Mouse (Mus musculus) liver, embryonic 15.5 days (tissue): ENCODE results near the gene Cdh4. TPM values are rescaled to one million over a fixed set of nuclear protein-coding genes. Genes with fewer than 3 reads are reported as not detected.

Experiments
- ATAC-seq: fragments of 200-750 bp; cut with Nextera tagmentation; 2 replicates; pipeline ENCODE4 v1.8.0; 2017; ENCODE audit warnings: moderate number of reproducible peaks, mild to moderate bottlenecking, moderate library complexity; ENCODE audit not compliant: insufficient read depth
- H3K27ac ChIP-seq: fragments of 300-500 bp; sonication (generic); replicated peaks from 2 replicates; pipeline ENCODE4 v1.5.1; 2015; ENCODE audit warnings: mild to moderate bottlenecking, inconsistent platforms
- H3K27me3 ChIP-seq: fragments of 300-500 bp; sonication (generic); 2 replicates; pipeline ENCODE4 v1.6.1; 2015; ENCODE audit warnings: mild to moderate bottlenecking, inconsistent platforms
- H3K36me3 ChIP-seq: fragments of 300-500 bp; sonication (generic); replicated peaks from 2 replicates; pipeline ENCODE4 v1.6.1; 2015; ENCODE audit warnings: moderate library complexity, mild to moderate bottlenecking, inconsistent platforms
- H3K4me1 ChIP-seq: fragments of 300-500 bp; sonication (generic); replicated peaks from 2 replicates; pipeline ENCODE4 v1.6.1; 2015; ENCODE audit warnings: inconsistent platforms
- H3K4me2 ChIP-seq: fragments of 300-500 bp; sonication (generic); 2 replicates; pipeline ENCODE4 v1.6.1; 2015; ENCODE audit warnings: moderate library complexity, mild to moderate bottlenecking, inconsistent platforms
- H3K4me3 ChIP-seq: fragments of 300-500 bp; sonication (generic); replicated peaks from 2 replicates; pipeline ENCODE4 v1.5.1; 2015; ENCODE audit warnings: mild to moderate bottlenecking, inconsistent platforms
- H3K9ac ChIP-seq: fragments of 300-500 bp; sonication (generic); 2 replicates; pipeline ENCODE4 v1.6.1; 2015; ENCODE audit warnings: moderate library complexity, mild to moderate bottlenecking, inconsistent platforms
- H3K9me3 ChIP-seq: fragments of 300-500 bp; sonication (generic); replicated peaks from 2 replicates; pipeline ENCODE4 v1.6.1; 2016; ENCODE audit warnings: inconsistent platforms
- WGBS: fragments of 180-500 bp; shearing (Covaris S2); methylation state at CpG from one replicate; pipeline ENCODE4 v1.1.7; 2015; ENCODE audit warnings: mixed read lengths; ENCODE audit not compliant: insufficient replicate concordance; 5-methylcytosine and 5-hydroxymethylcytosine counted together
- polyA plus RNA-seq: library from polyadenylated mRNA; unstranded; fragments of >200 nt; fragmentation: Nextera tagmentation; extraction: Ambion mirVana; gene quantifications from 2 replicates; pipeline ENCODE4 v1.2.1, GENCODE M21; 2015

The Cdh4 gene
- polyA plus RNA-seq, 1 experiment from 2014 or later = 0.29 TPM

DNA sequence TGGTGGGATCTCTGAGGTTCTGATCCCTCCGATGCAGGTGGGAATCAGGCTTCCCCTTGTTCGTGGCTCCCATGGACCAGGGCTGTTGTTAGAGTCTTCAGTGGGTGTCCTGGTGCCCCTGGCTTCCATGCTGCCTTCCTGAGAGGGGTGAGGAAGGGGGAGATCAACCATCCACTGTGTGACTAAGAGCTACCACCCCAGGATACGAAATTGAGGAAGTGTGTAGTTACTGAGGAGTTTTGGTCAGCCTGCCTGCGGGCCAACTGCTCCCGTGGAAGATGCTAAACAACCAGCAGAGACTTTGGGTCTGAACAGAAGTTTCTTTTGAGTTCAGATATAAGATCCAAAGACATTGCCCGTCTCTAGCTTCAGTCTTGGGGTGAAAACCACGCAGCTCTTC is 133.4 kb downstream of the Cdh4 start:
- no peak overlapping the region for H3K9ac ChIP-seq
- H3K27me3 ChIP-seq = no peaks in the 10 kb centered on the region
- no peak overlapping the region for H3K4me2 ChIP-seq
- no peak overlapping the region for H3K4me3 ChIP-seq
- H3K9me3 ChIP-seq = no peaks in the 10 kb centered on the region
- no peak overlapping the region for H3K27ac ChIP-seq
- H3K36me3 ChIP-seq = no peaks in the 10 kb centered on the region
- WGBS = 43% methylated on average over 7 of the region's 7 CpGs
- ATAC-seq = no peak
- no peaks in the 10 kb centered on the region for H3K4me1 ChIP-seq

DNA sequence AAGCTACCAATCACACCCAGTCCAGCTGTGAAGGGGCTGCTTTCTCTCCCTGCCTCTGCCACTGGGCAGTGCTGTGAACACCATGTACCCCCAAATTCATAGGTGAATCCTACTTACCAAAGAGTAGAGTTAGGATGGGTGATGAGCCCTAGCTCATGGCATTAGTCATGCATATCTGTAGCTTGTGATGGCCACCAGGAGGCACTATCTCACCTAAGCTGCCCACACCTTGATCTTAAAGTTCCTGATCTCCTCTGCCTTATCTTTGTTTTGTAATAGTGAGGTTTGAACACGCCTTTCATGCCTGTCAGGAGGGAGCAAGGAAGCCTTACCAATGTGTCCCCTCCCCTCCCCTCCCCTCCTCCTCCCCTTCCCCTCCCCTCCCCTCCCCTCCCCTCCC is 134.0 kb downstream of the Cdh4 start:
- no peaks in the 10 kb centered on the region for H3K36me3 ChIP-seq
- ATAC-seq = no peak
- H3K4me2 ChIP-seq = no peak overlapping the region
- no peak overlapping the region for H3K4me3 ChIP-seq
- 42% methylated on average over 1 of the region's 1 CpGs for WGBS
- no peaks in the 10 kb centered on the region for H3K9me3 ChIP-seq
- H3K9ac ChIP-seq = no peak overlapping the region
- H3K4me1 ChIP-seq = no peaks in the 10 kb centered on the region
- no peaks in the 10 kb centered on the region for H3K27me3 ChIP-seq
- no peak overlapping the region for H3K27ac ChIP-seq

DNA sequence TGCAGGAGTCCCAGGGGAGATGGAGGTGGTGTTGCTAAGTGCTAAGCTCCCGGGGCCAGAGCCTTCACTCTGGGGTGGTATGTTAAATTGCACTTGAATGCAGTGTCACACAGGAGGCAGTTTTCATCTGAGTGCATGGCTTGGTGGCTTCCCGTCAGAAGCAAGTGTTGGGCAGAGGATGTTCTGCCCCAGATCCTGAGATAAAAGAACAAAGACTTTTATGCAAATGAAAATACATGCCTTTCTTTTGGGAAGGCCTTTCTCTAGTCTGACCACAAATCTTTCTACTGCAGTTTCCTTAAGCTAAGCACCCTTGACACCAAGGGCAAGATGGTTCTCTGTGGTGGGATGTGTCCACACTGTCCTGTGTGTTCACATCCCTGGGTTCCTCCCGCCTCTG is 136.1 kb downstream of the Cdh4 start:
- Histone ChIP-seq H3K4me1 (no peaks in the 10 kb centered on the region), H3K9ac (no peak overlapping the region), H3K9me3 (no peaks in the 10 kb centered on the region), H3K36me3 (no peaks in the 10 kb centered on the region), H3K4me2 (no peak overlapping the region), H3K4me3 (no peak overlapping the region), H3K27me3 (no peaks in the 10 kb centered on the region), H3K27ac (no peak overlapping the region)
- WGBS = 53% methylated on average over 3 of the region's 3 CpGs
- ATAC-seq = no peak

DNA sequence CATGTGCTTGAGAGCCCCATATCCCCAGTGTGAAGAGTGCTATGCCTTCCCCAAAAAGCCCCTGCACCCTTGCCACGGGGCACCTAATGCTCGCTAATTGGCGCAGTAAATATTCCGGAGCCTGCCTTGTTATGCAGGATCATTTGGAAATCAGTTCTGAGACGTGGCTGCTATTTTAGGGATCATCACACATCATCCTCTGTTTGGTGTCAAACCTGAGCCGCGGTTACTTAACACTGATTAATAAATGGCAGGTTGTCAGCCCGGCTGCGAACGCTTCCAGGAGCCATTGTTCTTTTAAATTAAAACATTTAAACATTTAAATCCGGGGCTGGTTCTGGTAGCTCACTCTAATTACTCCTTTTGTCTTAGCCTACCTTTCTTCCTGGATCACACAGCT is 136.6 kb downstream of the Cdh4 start:
- H3K9me3 ChIP-seq = no peaks in the 10 kb centered on the region
- no peaks in the 10 kb centered on the region for H3K36me3 ChIP-seq
- WGBS = 63% methylated on average over 11 of the region's 11 CpGs
- no peaks in the 10 kb centered on the region for H3K27me3 ChIP-seq
- H3K4me3 ChIP-seq = no peak overlapping the region
- no peaks in the 10 kb centered on the region for H3K4me1 ChIP-seq
- no peak overlapping the region for H3K4me2 ChIP-seq
- ATAC-seq = no peak
- H3K9ac ChIP-seq = no peak overlapping the region
- no peak overlapping the region for H3K27ac ChIP-seq

DNA sequence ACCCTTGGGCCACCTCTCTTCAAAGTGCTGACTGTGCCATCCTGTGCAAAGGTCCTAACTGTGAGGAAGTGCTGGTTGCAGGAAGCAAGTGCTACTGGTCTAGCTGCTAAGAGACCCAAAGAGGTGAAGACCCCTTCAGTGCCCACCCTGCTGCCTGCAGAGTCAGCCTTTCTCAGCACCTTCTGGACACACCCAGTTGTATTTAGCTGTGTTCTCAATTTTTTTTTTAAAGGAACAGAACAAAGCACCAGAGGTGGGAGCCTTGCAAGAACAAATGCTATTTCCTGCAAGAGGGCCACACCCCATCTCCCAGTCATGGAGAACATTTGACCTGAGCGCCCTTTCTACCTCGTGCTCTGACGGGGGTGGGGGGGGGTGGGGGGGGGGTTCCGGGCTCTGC is 138.2 kb downstream of the Cdh4 start:
- Histone ChIP-seq H3K27me3 (no peaks in the 10 kb centered on the region), H3K9me3 (no peaks in the 10 kb centered on the region), H3K36me3 (no peaks in the 10 kb centered on the region), H3K4me3 (no peak overlapping the region), H3K9ac (no peak overlapping the region), H3K4me2 (no peak overlapping the region), H3K27ac (no peak overlapping the region), H3K4me1 (no peaks in the 10 kb centered on the region)
- ATAC-seq = no peak
- WGBS = 43% methylated on average over 4 of the region's 4 CpGs

DNA sequence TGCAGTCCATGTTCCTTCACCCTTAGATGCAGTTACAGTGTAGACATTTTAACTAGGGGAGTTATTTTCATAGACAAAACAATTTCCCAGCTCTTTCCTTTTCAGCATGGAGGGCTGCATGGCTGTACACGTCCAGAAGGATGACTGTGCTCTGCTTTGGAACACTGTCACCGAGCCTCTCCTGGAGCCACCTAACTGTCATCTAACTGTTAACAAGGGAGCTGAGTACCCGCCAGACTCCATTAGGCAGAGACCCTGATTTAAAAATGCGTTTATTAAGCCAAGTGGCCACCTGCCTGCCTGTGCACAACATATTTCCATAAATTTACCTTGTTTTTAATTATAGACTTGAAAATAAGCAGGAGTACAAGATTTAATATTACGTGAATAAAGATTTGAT is 138.8 kb downstream of the Cdh4 start:
- H3K4me2 ChIP-seq = no peak overlapping the region
- WGBS = 51% methylated on average over 5 of the region's 5 CpGs
- no peaks in the 10 kb centered on the region for H3K27me3 ChIP-seq
- no peaks in the 10 kb centered on the region for H3K9me3 ChIP-seq
- no peak overlapping the region for H3K4me3 ChIP-seq
- H3K4me1 ChIP-seq = no peaks in the 10 kb centered on the region
- no peaks in the 10 kb centered on the region for H3K36me3 ChIP-seq
- no peak overlapping the region for H3K9ac ChIP-seq
- H3K27ac ChIP-seq = no peak overlapping the region
- ATAC-seq = no peak

DNA sequence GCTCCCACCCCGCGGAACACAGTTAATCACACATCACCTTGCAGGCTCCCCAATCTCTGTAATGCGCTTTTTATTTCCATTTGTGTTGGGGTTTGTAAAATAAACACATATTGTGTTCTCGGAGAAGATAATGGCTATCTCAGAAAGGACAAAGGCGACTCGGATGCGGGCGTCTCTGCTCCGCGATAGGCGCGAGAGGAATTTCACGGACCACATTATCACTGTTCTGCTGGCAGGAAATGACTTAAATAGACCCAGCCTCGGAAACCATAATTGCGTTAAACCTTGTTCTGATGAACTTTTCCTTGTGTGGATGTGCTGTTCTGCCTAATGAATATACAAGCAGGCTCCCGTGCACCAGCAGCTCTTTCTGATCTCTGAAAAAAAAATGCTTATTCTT is 140.7 kb downstream of the Cdh4 start:
- WGBS = 54% methylated on average over 16 of the region's 16 CpGs
- Histone ChIP-seq H3K27ac (no peak overlapping the region), H3K4me2 (no peak overlapping the region), H3K9me3 (no peaks in the 10 kb centered on the region), H3K36me3 (no peaks in the 10 kb centered on the region), H3K4me1 (no peaks in the 10 kb centered on the region), H3K4me3 (no peak overlapping the region), H3K27me3 (no peaks in the 10 kb centered on the region), H3K9ac (no peak overlapping the region)
- no peak for ATAC-seq

DNA sequence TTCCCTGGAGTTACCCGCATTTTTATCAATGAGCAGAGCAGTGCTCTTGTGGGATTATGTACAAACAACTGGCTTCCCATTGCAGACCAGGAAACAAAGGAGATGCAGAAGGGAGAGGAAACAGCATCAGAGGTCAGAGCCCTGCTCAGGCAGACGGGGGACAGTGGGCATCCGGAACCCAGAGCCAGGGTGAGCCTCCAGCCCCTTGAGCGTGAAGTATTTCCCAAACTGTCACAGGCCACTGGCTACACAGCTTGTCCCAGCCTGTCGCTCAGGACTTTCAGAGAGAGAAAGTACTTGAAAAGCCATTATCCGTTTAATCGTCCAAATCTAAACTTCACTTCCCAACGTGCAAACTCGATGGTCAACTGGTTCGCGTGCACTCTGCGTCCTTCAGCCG is 142.4 kb downstream of the Cdh4 start:
- Histone ChIP-seq H3K36me3 (no peaks in the 10 kb centered on the region), H3K9me3 (no peaks in the 10 kb centered on the region), H3K4me2 (no peak overlapping the region), H3K27me3 (no peaks in the 10 kb centered on the region), H3K9ac (no peak overlapping the region), H3K27ac (no peak overlapping the region), H3K4me3 (no peak overlapping the region), H3K4me1 (no peaks in the 10 kb centered on the region)
- WGBS = 56% methylated on average over 13 of the region's 13 CpGs
- ATAC-seq = no peak

DNA sequence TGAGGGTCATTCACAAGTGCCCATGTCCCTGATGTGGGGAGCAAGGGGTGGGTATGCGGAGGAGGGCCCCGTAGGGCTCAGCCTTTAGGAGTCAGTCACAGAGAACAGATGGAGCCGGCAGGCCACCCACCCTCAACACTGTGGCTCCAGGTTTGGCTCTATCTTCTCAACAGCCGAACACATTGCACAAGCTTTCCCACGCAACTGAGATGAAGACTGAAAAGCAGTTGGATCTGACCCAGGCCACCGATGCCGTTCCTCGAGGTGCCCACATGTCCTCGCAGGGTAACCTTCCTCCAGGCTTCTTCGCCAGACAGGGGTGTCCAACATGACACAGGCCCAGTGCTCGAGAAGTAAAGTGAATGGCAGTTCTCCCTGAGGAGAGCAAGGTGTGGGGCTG is 144.2 kb downstream of the Cdh4 start:
- WGBS = 69% methylated on average over 11 of the region's 11 CpGs
- Histone ChIP-seq H3K9ac (no peak overlapping the region), H3K27ac (no peak overlapping the region), H3K4me2 (no peak overlapping the region), H3K4me3 (no peak overlapping the region), H3K36me3 (no peaks in the 10 kb centered on the region), H3K27me3 (no peaks in the 10 kb centered on the region), H3K4me1 (no peaks in the 10 kb centered on the region), H3K9me3 (no peaks in the 10 kb centered on the region)
- no peak for ATAC-seq

DNA sequence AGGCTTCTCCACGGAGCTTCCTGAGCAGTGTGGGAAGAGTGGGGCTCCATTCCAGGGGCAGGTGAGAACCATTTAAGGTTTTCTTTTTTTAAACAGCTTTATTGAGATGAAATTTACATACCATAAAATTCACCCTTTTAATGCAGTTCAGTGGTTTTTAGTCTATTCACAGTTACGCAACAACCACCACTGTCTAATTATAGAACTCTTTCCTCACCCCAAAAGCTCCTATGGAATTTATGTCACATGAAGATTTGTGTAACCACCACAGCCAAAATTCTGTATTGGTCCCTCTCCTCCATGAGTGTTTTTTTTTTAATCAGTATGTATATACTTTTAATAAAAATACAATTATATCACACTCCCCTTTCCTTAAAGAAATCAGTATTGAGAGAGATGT is 144.8 kb downstream of the Cdh4 start:
- H3K4me3 ChIP-seq = no peak overlapping the region
- no peaks in the 10 kb centered on the region for H3K9me3 ChIP-seq
- no peaks in the 10 kb centered on the region for H3K36me3 ChIP-seq
- H3K9ac ChIP-seq = no peak overlapping the region
- no peaks in the 10 kb centered on the region for H3K27me3 ChIP-seq
- ATAC-seq = no peak
- 55% methylated on average over 2 of the region's 2 CpGs for WGBS
- no peak overlapping the region for H3K4me2 ChIP-seq
- H3K4me1 ChIP-seq = no peaks in the 10 kb centered on the region
- no peak overlapping the region for H3K27ac ChIP-seq

DNA sequence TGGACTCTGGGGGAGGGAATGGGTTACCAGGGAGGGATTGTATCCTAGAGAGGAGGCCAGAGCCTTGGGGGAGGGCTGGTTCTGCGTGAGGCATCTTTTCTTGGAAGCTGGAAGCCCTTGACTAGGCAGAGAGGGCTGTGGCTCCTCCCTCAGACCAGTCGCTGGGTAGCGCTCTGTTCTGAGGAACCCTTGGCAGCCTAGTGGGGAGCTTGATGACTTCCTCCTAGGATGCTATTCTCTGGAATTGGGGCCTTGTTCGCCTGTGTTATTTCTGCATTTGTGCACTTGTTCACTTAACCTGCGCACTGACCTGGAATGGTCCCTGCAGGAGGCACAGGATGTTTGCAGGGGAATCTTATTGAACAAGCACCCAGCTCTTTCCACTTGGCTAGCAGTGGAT is 149.4 kb downstream of the Cdh4 start:
- no peaks in the 10 kb centered on the region for H3K27me3 ChIP-seq
- H3K9me3 ChIP-seq = no peaks in the 10 kb centered on the region
- no peak overlapping the region for H3K27ac ChIP-seq
- no peak overlapping the region for H3K4me2 ChIP-seq
- H3K4me1 ChIP-seq = no peaks in the 10 kb centered on the region
- no peak overlapping the region for H3K9ac ChIP-seq
- H3K4me3 ChIP-seq = no peak overlapping the region
- 44% methylated on average over 5 of the region's 5 CpGs for WGBS
- ATAC-seq = no peak
- no peaks in the 10 kb centered on the region for H3K36me3 ChIP-seq

DNA sequence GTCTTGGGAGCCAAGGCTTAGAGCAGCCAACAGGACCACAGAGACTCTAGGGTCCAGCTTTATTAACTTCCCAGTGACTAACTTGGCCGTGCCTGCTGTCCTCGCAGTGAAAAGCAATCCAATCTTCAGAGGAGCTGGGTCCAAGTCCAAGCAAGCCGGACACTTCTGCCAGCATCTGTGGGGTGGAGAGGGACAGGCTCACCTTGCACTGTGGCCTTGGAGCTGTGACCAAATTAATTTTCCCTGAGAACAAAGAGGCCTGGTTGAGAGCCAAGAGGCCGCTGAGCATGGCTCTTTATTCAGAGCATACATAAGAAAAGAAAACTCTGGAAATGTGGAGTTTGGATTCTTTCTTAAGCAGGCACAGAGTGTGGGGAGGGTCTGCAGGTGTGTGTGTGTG is 152.8 kb downstream of the Cdh4 start:
- Histone ChIP-seq H3K9me3 (no peaks in the 10 kb centered on the region), H3K4me1 (no peaks in the 10 kb centered on the region)

More for the DNA sequence above, 152.8 kb downstream of the Cdh4 start:
- Histone ChIP-seq H3K4me2 (no peak overlapping the region), H3K9ac (no peak overlapping the region), H3K27ac (no peak overlapping the region), H3K36me3 (no peaks in the 10 kb centered on the region), H3K4me3 (no peak overlapping the region), H3K27me3 (no peaks in the 10 kb centered on the region)
- no peak for ATAC-seq
- 69% methylated on average over 4 of the region's 4 CpGs for WGBS
